Mouse (Mus musculus) hindbrain, embryonic 14.5 days (tissue): Measurements from ENCODE around the gene Skor1. TPM values are rescaled to one million over a fixed set of nuclear protein-coding genes. Genes with fewer than 3 reads are reported as not detected.

Source experiments
- ATAC-seq: fragments of 200-750 bp; cut with Nextera tagmentation; 2 replicates; pipeline ENCODE4 v1.8.0; 2017; ENCODE audit warnings: moderate number of reproducible peaks, mild to moderate bottlenecking, moderate TSS enrichment, moderate library complexity; ENCODE audit not compliant: low FRiP score
- DNase-seq: peaks from one replicate; pipeline ENCODE4 v3.0.0-alpha.2; 2015; ENCODE audit warnings: low spot score
- H3K27ac ChIP-seq: fragments of 300-500 bp; sonication (generic); 2 replicates; pipeline ENCODE4 v1.5.1; 2014; ENCODE audit warnings: mild to moderate bottlenecking, moderate library complexity
- H3K27me3 ChIP-seq: fragments of 300-500 bp; sonication (generic); 2 replicates; pipeline ENCODE4 v1.6.1; 2014; ENCODE audit warnings: mild to moderate bottlenecking, low read length, mixed read lengths; ENCODE audit not compliant: control insufficient read depth, insufficient read depth
- H3K36me3 ChIP-seq: fragments of 300-500 bp; sonication (generic); replicated peaks from 2 replicates; pipeline ENCODE4 v1.6.1; 2014; ENCODE audit not compliant: control insufficient read depth, insufficient read depth
- H3K4me1 ChIP-seq: fragments of 300-500 bp; sonication (generic); replicated peaks from 2 replicates; pipeline ENCODE4 v1.6.1; 2014; ENCODE audit warnings: antibody characterized with exemption, low read length, mixed read lengths; ENCODE audit not compliant: control insufficient read depth, insufficient read depth
- H3K4me2 ChIP-seq: fragments of 300-500 bp; sonication (generic); replicated peaks from 2 replicates; pipeline ENCODE4 v1.6.1; 2014; ENCODE audit warnings: mild to moderate bottlenecking, moderate library complexity
- H3K4me3 ChIP-seq: fragments of 300-500 bp; sonication (generic); replicated peaks from 2 replicates; pipeline ENCODE4 v1.5.1; 2014; ENCODE audit warnings: mild to moderate bottlenecking, low read length
- H3K9ac ChIP-seq: fragments of 300-500 bp; sonication (generic); 2 replicates; pipeline ENCODE4 v1.6.1; 2014
- H3K9me3 ChIP-seq: fragments of 300-500 bp; sonication (generic); 2 replicates; pipeline ENCODE4 v1.6.1; 2016; ENCODE audit warnings: low read length; ENCODE audit not compliant: control insufficient read depth
- WGBS: fragments of 180-500 bp; shearing (Covaris S2); extraction: QIAGEN DNeasy Blood & Tissue Kit; methylation state at CpG from one replicate; pipeline ENCODE4 v1.1.7; 2014; 5-methylcytosine and 5-hydroxymethylcytosine counted together
- polyA plus RNA-seq: library from polyadenylated mRNA; unstranded; fragments of >200 nt; fragmentation: Nextera tagmentation; extraction: Ambion mirVana; gene quantifications from 2 replicates; pipeline ENCODE4 v1.2.1, GENCODE M21; 2014

Skor1 gene
- polyA plus RNA-seq, 1 experiment from 2014 or later = 21.5 TPM

- 54% methylated on average over 9 of the region's 9 CpGs for WGBS
- Histone ChIP-seq H3K4me2 (no peak overlapping the region), H3K4me3 (no peak overlapping the region), H3K9ac (no peak overlapping the region), H3K4me1 (0 out of 2 replicates have a peak, but pooled peaks cover 4% of the 10 kb centered on the region), H3K36me3 (no peaks in the 10 kb centered on the region), H3K27ac (no peak overlapping the region), H3K27me3 (no peaks in the 10 kb centered on the region), H3K9me3 (no peaks in the 10 kb centered on the region)
- DNase-seq = no peak
- no peak for ATAC-seq
Measured at GRCm38 (mm10) chr9:63124512-63124911, 24.2 kb downstream of the Skor1 start.

GRCm38 (mm10) chr9:63123451-63124438 lies 25.0 kb downstream of the Skor1 start:
- no peaks in the 10 kb centered on the region for H3K27me3 ChIP-seq
- H3K36me3 ChIP-seq = no peaks in the 10 kb centered on the region
- H3K9ac ChIP-seq = peak overlapping the region; percentile 59
- peak overlapping the region; percentile 84 for H3K4me2 ChIP-seq
- H3K4me1 ChIP-seq = 0 out of 2 replicates have a peak, but pooled peaks cover 4% of the 10 kb centered on the region
- 7% methylated on average over 30 of the region's 30 CpGs for WGBS
- H3K27ac ChIP-seq = 0 out of 2 replicates have a peak overlapping the region, but pooled peaks have one; percentile 14
- peak; percentile 90 for DNase-seq
- H3K4me3 ChIP-seq = peak overlapping the region; percentile 36
- no peaks in the 10 kb centered on the region for H3K9me3 ChIP-seq
- ATAC-seq = peak; percentile 94

GRCm38 (mm10) chr9:63122161-63122833 lies 26.5 kb downstream of the Skor1 start:
- Histone ChIP-seq H3K4me2 (no peak overlapping the region), H3K9ac (no peak overlapping the region), H3K27ac (no peak overlapping the region), H3K36me3 (no peaks in the 10 kb centered on the region), H3K9me3 (no peaks in the 10 kb centered on the region), H3K4me3 (no peak overlapping the region), H3K4me1 (0 out of 2 replicates have a peak, but pooled peaks cover 4% of the 10 kb centered on the region), H3K27me3 (no peaks in the 10 kb centered on the region)
- 52% methylated on average over 8 of the region's 8 CpGs for WGBS
- no peak for ATAC-seq
- DNase-seq = no peak

- Histone ChIP-seq H3K4me1 (no peaks in the 10 kb centered on the region), H3K36me3 (no peaks in the 10 kb centered on the region), H3K9ac (no peak overlapping the region), H3K27ac (no peak overlapping the region), H3K27me3 (no peaks in the 10 kb centered on the region), H3K4me2 (no peak overlapping the region), H3K4me3 (no peak overlapping the region), H3K9me3 (no peaks in the 10 kb centered on the region)
- ATAC-seq = no peak
- WGBS = 63% methylated on average over 5 of the region's 5 CpGs
- no peak for DNase-seq
Measured at GRCm38 (mm10) chr9:63118385-63118784, 30.4 kb downstream of the Skor1 start.

GRCm38 (mm10) chr9:63112514-63112913 lies 36.2 kb downstream of the Skor1 start:
- 67% methylated on average over 3 of the region's 3 CpGs for WGBS
- Histone ChIP-seq H3K4me3 (no peak overlapping the region), H3K27me3 (no peaks in the 10 kb centered on the region)

GRCm38 (mm10) chr9:63109782-63110087 lies 39.0 kb downstream of the Skor1 start:
- ATAC-seq = no peak
- Histone ChIP-seq H3K4me1 (peaks cover 12% of the 10 kb centered on the region; the same call in 1 of the 2 replicates), H3K9ac (0 out of 2 replicates have a peak overlapping the region, but pooled peaks have one; percentile 50), H3K27ac (peak overlapping the region; percentile 65; the same call in 1 of the 2 replicates), H3K4me3 (no peak overlapping the region), H3K36me3 (no peaks in the 10 kb centered on the region), H3K4me2 (peak overlapping the region; percentile 78), H3K9me3 (no peaks in the 10 kb centered on the region), H3K27me3 (no peaks in the 10 kb centered on the region)
- no peak for DNase-seq
- 23% methylated on average over 2 of the region's 2 CpGs for WGBS

More at GRCm38 (mm10) chr9:63112514-63112913, 36.2 kb downstream of the Skor1 start:
- DNase-seq (no peak), ATAC-seq (no peak)
- peaks cover 12% of the 10 kb centered on the region; the same call in 1 of the 2 replicates for H3K4me1 ChIP-seq
- H3K9me3 ChIP-seq = no peaks in the 10 kb centered on the region
- H3K9ac ChIP-seq = no peak overlapping the region
- no peak overlapping the region for H3K27ac ChIP-seq
- H3K36me3 ChIP-seq = no peaks in the 10 kb centered on the region
- H3K4me2 ChIP-seq = no peak overlapping the region

GRCm38 (mm10) chr9:63109020-63109781 lies 39.6 kb downstream of the Skor1 start:
- H3K4me2 ChIP-seq = peak overlapping the region; percentile 78

GRCm38 (mm10) chr9:63108580-63108979 lies 40.2 kb downstream of the Skor1 start:
- Histone ChIP-seq H3K4me1 (peaks cover 12% of the 10 kb centered on the region; the same call in 1 of the 2 replicates), H3K4me2 (peak overlapping the region; percentile 78), H3K9ac (peak overlapping the region; percentile 50), H3K36me3 (no peaks in the 10 kb centered on the region), H3K27ac (peak overlapping the region; percentile 65), H3K4me3 (peak overlapping the region; percentile 36), H3K27me3 (no peaks in the 10 kb centered on the region), H3K9me3 (no peaks in the 10 kb centered on the region)
- no peak for DNase-seq
- no peak for ATAC-seq
- WGBS = 36% methylated on average over 4 of the region's 4 CpGs

More at GRCm38 (mm10) chr9:63109020-63109781, 39.6 kb downstream of the Skor1 start:
- Histone ChIP-seq H3K9me3 (no peaks in the 10 kb centered on the region), H3K27ac (peak overlapping the region; percentile 65), H3K4me1 (peaks cover 12% of the 10 kb centered on the region; the same call in 1 of the 2 replicates), H3K4me3 (peak overlapping the region; percentile 36), H3K36me3 (no peaks in the 10 kb centered on the region), H3K27me3 (no peaks in the 10 kb centered on the region), H3K9ac (peak overlapping the region; percentile 50)
- under 1% methylated on average over 34 of the region's 34 CpGs for WGBS
- DNase-seq (peak; percentile 78), ATAC-seq (peak; percentile 68; the same call in 1 of the 2 replicates)
